Mouse (Mus musculus): ENCODE results near the gene Tlr3.

DNA sequence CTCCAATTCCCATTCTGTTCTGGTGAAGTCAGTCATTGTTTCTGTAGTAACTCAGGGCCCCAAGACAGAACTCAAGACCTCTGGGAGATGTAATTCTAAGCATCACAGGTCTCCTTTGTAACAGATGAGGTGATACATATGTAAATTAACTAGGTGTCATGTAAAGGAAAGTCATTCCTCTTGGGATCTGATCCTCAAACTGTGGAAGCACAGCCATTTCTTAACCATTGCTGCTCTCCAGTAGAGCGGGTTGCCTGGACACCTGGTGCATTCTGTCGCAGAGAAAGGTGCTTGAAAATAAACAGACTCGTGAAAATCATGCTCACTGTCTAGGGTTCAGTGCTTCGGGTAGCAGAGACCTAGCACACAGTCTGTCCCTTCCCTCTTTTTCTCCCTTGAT is 30.3 kb downstream of the Tlr3 start:
- TF ChIP-seq EP300 (IDR thresholded peaks at IDR 0.05; ENCODE audit: low read depth) = no peak
- no peak for TF ChIP-seq CTCF (IDR thresholded peaks at IDR 0.05; ENCODE audit: low read depth)

Data from liver, embryonic 14.5 days (tissue).